ENCODE assay signal across 21 mouse cellular contexts in genomic region chr10:69219289-69219626, GRCm38 (mm10). TPM values are rescaled to one million over a fixed set of nuclear protein-coding genes. Genes with fewer than 3 reads are reported as not detected.
DNase-seq lines count a peak whose midpoint lies in the region; ATAC-seq and TF ChIP-seq lines count a peak whose summit lies in the region.
"Had no signal": no experiment of that assay in that cellular context is flagged by ENCODE, and none has a peak within 500 bp of the region (broad histone marks: within the 10 kb centered on the region; RNA-seq: fewer than 3 reads in every experiment).

No protein-coding gene starts in this region.

- no peak overlapping the region for H3K4me3 ChIP-seq in heart, embryonic 15.5 days
- H3K4me3 ChIP-seq in liver, embryonic 11.5 days (ENCODE audit: low read depth, low read length) = no peak overlapping the region
- no peak overlapping the region for H3K4me3 ChIP-seq in liver, embryonic 12.5 days
- no peak overlapping the region for H3K4me3 ChIP-seq in liver, embryonic 15.5 days (replicated peaks)
- H3K4me3 ChIP-seq in small intestine, adult 2 months (ENCODE audit: low read depth, low read length) = no peak overlapping the region
- H3K4me3 ChIP-seq: embryonic facial prominence, embryonic 13.5 days; erythroblast, embryonic 14.5 days; forebrain, embryonic 12.5 days; hindbrain, embryonic 10.5 days; intestine, embryonic 15.5 days; limb, embryonic 12.5 days had no signal

- peak overlapping the region; percentile 54 for H3K27ac ChIP-seq in heart, embryonic 15.5 days
- no peak overlapping the region for H3K27ac ChIP-seq in liver, embryonic 11.5 days (ENCODE audit: low read depth, low read length)
- H3K27ac ChIP-seq in liver, embryonic 12.5 days = no peak overlapping the region
- peak overlapping the region; percentile 51 for H3K27ac ChIP-seq in liver, embryonic 15.5 days (replicated peaks)
- H3K27ac ChIP-seq in small intestine, adult 2 months (ENCODE audit: insufficient read depth, low read depth, low read length) = peak overlapping the region; percentile 53; the same call in 1 of the 2 replicates
- H3K27ac ChIP-seq: embryonic facial prominence, embryonic 13.5 days; forebrain, embryonic 12.5 days; hindbrain, embryonic 10.5 days; intestine, embryonic 15.5 days; limb, embryonic 12.5 days had no signal

- 0 out of 2 replicates have a peak, but pooled peaks have one; percentile 4 for ATAC-seq in heart, embryonic 15.5 days (replicated peaks; ENCODE audit: insufficient number of reproducible peaks, insufficient read depth, low FRiP score, low read depth)
- no peak for ATAC-seq in liver, embryonic 11.5 days (replicated peaks; ENCODE audit: low FRiP score)
- no peak for ATAC-seq in liver, embryonic 12.5 days
- 0 out of 2 replicates have a peak, but pooled peaks have one; percentile 6 for ATAC-seq in liver, embryonic 15.5 days (ENCODE audit: insufficient read depth)
- ATAC-seq: hindbrain, embryonic 16.5 days had no signal

- no peak overlapping the region for H3K4me2 ChIP-seq in heart, embryonic 15.5 days
- H3K4me2 ChIP-seq in liver, embryonic 11.5 days = peak overlapping the region; percentile 18; the same call in 1 of the 2 replicates
- no peak overlapping the region for H3K4me2 ChIP-seq in liver, embryonic 12.5 days
- 0 out of 2 replicates have a peak overlapping the region, but pooled peaks have one; percentile 25 for H3K4me2 ChIP-seq in liver, embryonic 15.5 days
- H3K4me2 ChIP-seq: embryonic facial prominence, embryonic 13.5 days; forebrain, embryonic 12.5 days; intestine, embryonic 15.5 days; limb, embryonic 12.5 days had no signal

- H3K36me3 ChIP-seq in heart, embryonic 15.5 days = peaks cover 25% of the 10 kb centered on the region
- H3K36me3 ChIP-seq in liver, embryonic 11.5 days (ENCODE audit: control insufficient read depth, insufficient read depth, low read length) = peaks cover 4% of the 10 kb centered on the region; the same call in 1 of the 2 replicates
- H3K36me3 ChIP-seq in liver, embryonic 12.5 days = peaks cover 12% of the 10 kb centered on the region
- 0 out of 2 replicates have a peak, but pooled peaks cover 3% of the 10 kb centered on the region for H3K36me3 ChIP-seq in liver, embryonic 15.5 days (replicated peaks)
- H3K36me3 ChIP-seq in small intestine, adult 2 months (ENCODE audit: control insufficient read depth, insufficient read depth, low read length) = no peaks in the 10 kb centered on the region

- TF ChIP-seq POLR2A in small intestine, adult 2 months (IDR thresholded peaks at IDR 0.05; ENCODE audit: low read depth, low read length) = no peak

- WGBS in heart, embryonic 15.5 days = 53% methylated on average over 2 of the region's 2 CpGs
- 70% methylated on average over 2 of the region's 2 CpGs for WGBS in liver, embryonic 11.5 days
- WGBS in liver, embryonic 12.5 days (ENCODE audit: insufficient replicate concordance) = 41% methylated on average over 2 of the region's 2 CpGs
- 43% methylated on average over 2 of the region's 2 CpGs for WGBS in liver, embryonic 15.5 days (ENCODE audit: insufficient replicate concordance)
- WGBS in small intestine, adult 2 months = 85% methylated on average over 2 of the region's 2 CpGs

- no peak overlapping the region for H3K9ac ChIP-seq in heart, embryonic 15.5 days
- no peak overlapping the region for H3K9ac ChIP-seq in liver, embryonic 11.5 days (ENCODE audit: low read depth, low read length)
- H3K9ac ChIP-seq in liver, embryonic 12.5 days = no peak overlapping the region
- no peak overlapping the region for H3K9ac ChIP-seq in liver, embryonic 15.5 days
- H3K9ac ChIP-seq: embryonic facial prominence, embryonic 13.5 days; forebrain, embryonic 12.5 days; intestine, embryonic 15.5 days; limb, embryonic 12.5 days had no signal

- DNase-seq in heart, adult 9 months (ENCODE audit: low spot score in 2 of 2) = no peak
- no peak for DNase-seq in liver, embryonic 11.5 days (ENCODE audit: low spot score)
- DNase-seq in thymus, adult 18-20 months = no peak
- DNase-seq: cerebellum, adult 8-10 months; cerebellum, postnatal 36 days; embryo, embryonic 11 days; layer of hippocampus, postnatal 36 days; midbrain, embryonic 14.5 days; spleen, adult 18-20 months; thymus, adult 2 months had no signal

- no peaks in the 10 kb centered on the region for H3K27me3 ChIP-seq in heart, embryonic 15.5 days
- H3K27me3 ChIP-seq in liver, embryonic 11.5 days (replicated peaks; ENCODE audit: control insufficient read depth, insufficient read depth, low read length) = no peaks in the 10 kb centered on the region
- H3K27me3 ChIP-seq in liver, embryonic 12.5 days (replicated peaks) = peaks cover 4% of the 10 kb centered on the region; the same call in 1 of the 2 replicates
- peaks cover under 1% of the 10 kb centered on the region; the same call in 1 of the 2 replicates for H3K27me3 ChIP-seq in liver, embryonic 15.5 days
- no peaks in the 10 kb centered on the region for H3K27me3 ChIP-seq in small intestine, adult 2 months (ENCODE audit: control insufficient read depth, insufficient read depth, low read length)
- H3K27me3 ChIP-seq: embryonic facial prominence, embryonic 13.5 days; forebrain, embryonic 12.5 days; intestine, embryonic 15.5 days; limb, embryonic 12.5 days had no signal

- H3K4me1 ChIP-seq in heart, embryonic 15.5 days (replicated peaks) = peaks cover 35% of the 10 kb centered on the region
- peaks cover 14% of the 10 kb centered on the region for H3K4me1 ChIP-seq in liver, embryonic 11.5 days (replicated peaks; ENCODE audit: control insufficient read depth, insufficient read depth, low read length)
- H3K4me1 ChIP-seq in liver, embryonic 12.5 days = peaks cover 32% of the 10 kb centered on the region
- peaks cover 29% of the 10 kb centered on the region for H3K4me1 ChIP-seq in liver, embryonic 15.5 days (replicated peaks)
- H3K4me1 ChIP-seq in small intestine, adult 2 months (ENCODE audit: control insufficient read depth, insufficient read depth, insufficient read length, low read length) = peaks cover 15% of the 10 kb centered on the region; the same call in 1 of the 2 replicates

- no peak for TF ChIP-seq CTCF in small intestine, adult 2 months (IDR thresholded peaks at IDR 0.05; ENCODE audit: extremely low read depth, insufficient read length, insufficient replicate concordance, low read depth, low read length)

- no peaks in the 10 kb centered on the region for H3K9me3 ChIP-seq in heart, embryonic 15.5 days (replicated peaks)
- no peaks in the 10 kb centered on the region for H3K9me3 ChIP-seq in liver, embryonic 11.5 days (ENCODE audit: control insufficient read depth, low read length)
- H3K9me3 ChIP-seq in liver, embryonic 12.5 days (replicated peaks) = no peaks in the 10 kb centered on the region
- no peaks in the 10 kb centered on the region for H3K9me3 ChIP-seq in liver, embryonic 15.5 days (replicated peaks)
- H3K9me3 ChIP-seq: embryonic facial prominence, embryonic 13.5 days; forebrain, embryonic 12.5 days; hindbrain, embryonic 10.5 days; intestine, embryonic 15.5 days had no signal

RNA-seq across cellular contexts. Expression of gene A930033H14Rik, which starts 6.4 kb away (rescaled TPM):
- 1.5 and 1.8 TPM in 2 replicates for polyA plus RNA-seq in heart, embryonic 15.5 days (2015; fragmentation: Nextera tagmentation; extraction: Ambion mirVana)
- 1.1 and 1.6 TPM in 2 replicates for polyA plus RNA-seq in liver, embryonic 11.5 days (2014; fragmentation: Nextera tagmentation; extraction: Ambion mirVana)
- polyA plus RNA-seq in liver, embryonic 12.5 days (2016; fragmentation: Nextera tagmentation; extraction: Ambion mirVana) = 0.81 TPM in 2 replicates
- 0.33 and 0.47 TPM in 2 replicates for polyA plus RNA-seq in liver, embryonic 15.5 days (2015; fragmentation: Nextera tagmentation; extraction: Ambion mirVana)
- 0.35 TPM in 1 of 2 replicates, not detected in the other for polyA plus RNA-seq in small intestine, adult 2 months (2012; rRNA removed)
- polyA plus RNA-seq: erythroblast, embryonic 14.5 days had no signal

Comparison
In these comparisons a context has a peak if more than half of its experiments do, and no peak if none do; other contexts are left out.
1. ATAC-seq: peak in heart, embryonic 15.5 days (single experiment) and liver, embryonic 15.5 days (single experiment); none in liver, embryonic 11.5 days (single experiment) and liver, embryonic 12.5 days (single experiment).
2. H3K27ac ChIP-seq: peak in heart, embryonic 15.5 days (single experiment), liver, embryonic 15.5 days (single experiment) and small intestine, adult 2 months (single experiment); none in liver, embryonic 11.5 days (single experiment) and liver, embryonic 12.5 days (single experiment).
3. H3K4me2 ChIP-seq: peak in liver, embryonic 11.5 days (single experiment) and liver, embryonic 15.5 days (single experiment); none in heart, embryonic 15.5 days (single experiment) and liver, embryonic 12.5 days (single experiment).